Comparison of ENCODE assay signal across 8 mouse cellular contexts in genomic region chr11:45991604-45992003, GRCm38 (mm10). TPM values are rescaled to one million over a fixed set of nuclear protein-coding genes. Genes with fewer than 3 reads are reported as not detected.
DNase-seq lines count a peak whose midpoint lies in the region; ATAC-seq and TF ChIP-seq lines count a peak whose summit lies in the region.

No protein-coding gene starts in this region.

- no peaks in the 10 kb centered on the region for H3K9me3 ChIP-seq in forebrain, embryonic 10.5 days
- H3K9me3 ChIP-seq in hindbrain, embryonic 16.5 days (ENCODE audit: control insufficient read depth, low read length): no peaks in the 10 kb centered on the region

- no peaks in the 10 kb centered on the region for H3K4me1 ChIP-seq in heart, adult 2 months (ENCODE audit: control insufficient read depth, insufficient read depth, low read length)
- peaks cover 8% of the 10 kb centered on the region for H3K4me1 ChIP-seq in forebrain, embryonic 10.5 days
- H3K4me1 ChIP-seq in hindbrain, embryonic 16.5 days (ENCODE audit: control insufficient read depth, insufficient read depth, low read depth, low read length): peaks cover 4% of the 10 kb centered on the region; the same call in 1 of the 2 replicates

- H3K27ac ChIP-seq in heart, adult 2 months: no peak overlapping the region
- no peak overlapping the region; the same call in 1 of the 2 replicates for H3K27ac ChIP-seq in forebrain, embryonic 10.5 days
- no peak overlapping the region for H3K27ac ChIP-seq in hindbrain, embryonic 16.5 days (ENCODE audit: low read depth, low read length)

- no peak for TF ChIP-seq POLR2A in heart, adult 2 months (IDR thresholded peaks at IDR 0.05; ENCODE audit: insufficient read depth, low read depth, low read length)

- no peak for TF ChIP-seq CTCF in heart, adult 2 months (IDR thresholded peaks at IDR 0.05)

- 8% methylated on average over 16 of the region's 16 CpGs for WGBS in heart, adult 2 months
- WGBS in forebrain, embryonic 10.5 days: 11% methylated on average over 16 of the region's 16 CpGs
- WGBS in hindbrain, embryonic 16.5 days: 6% methylated on average over 16 of the region's 16 CpGs

- H3K4me3 ChIP-seq in heart, adult 2 months: no peak overlapping the region
- peak overlapping the region; percentile 45 for H3K4me3 ChIP-seq in forebrain, embryonic 10.5 days
- peak overlapping the region; percentile 30 for H3K4me3 ChIP-seq in hindbrain, embryonic 16.5 days (ENCODE audit: low read length)

- intact Hi-C loops in heart, adult 2 months (cut with DNase I): no loop called here

- ATAC-seq in hindbrain, embryonic 16.5 days: no peak

- DNase-seq in heart, adult 2 months: peak; percentile 5 to 23
- DNase-seq in heart, adult 8-10 months (ENCODE audit: low spot score): no peak
- DNase-seq in forebrain, embryonic 10.5 days (ENCODE audit: extremely low spot score, low spot score): peak; percentile 23
- DNase-seq in lung, adult 18-20 months: peak; percentile 43 to 55
- DNase-seq in ovary, postnatal 36 days (ENCODE audit: low spot score): peak; percentile 48
- DNase-seq in cerebellum, adult 9-11 months: no peak
- no peak for DNase-seq in cerebellum, adult 11-12 months

- H3K4me2 ChIP-seq in hindbrain, embryonic 16.5 days (ENCODE audit: low read length): peak overlapping the region; percentile 53

- no peaks in the 10 kb centered on the region for H3K79me2 ChIP-seq in heart, adult 2 months (replicated peaks; ENCODE audit: control insufficient read depth, insufficient read depth, low read length)

- no peak for TF ChIP-seq EP300 in heart, adult 2 months (IDR thresholded peaks at IDR 0.05; ENCODE audit: insufficient read depth, low read depth, low read length)

- no peak overlapping the region for H3K9ac ChIP-seq in heart, adult 2 months (ENCODE audit: low read depth, low read length)
- peak overlapping the region; percentile 31; the same call in 1 of the 2 replicates for H3K9ac ChIP-seq in hindbrain, embryonic 16.5 days (ENCODE audit: low read depth, low read length)

- no peaks in the 10 kb centered on the region for H3K36me3 ChIP-seq in heart, adult 2 months (ENCODE audit: control insufficient read depth, insufficient read depth, low read length)
- H3K36me3 ChIP-seq in forebrain, embryonic 10.5 days (replicated peaks): no peaks in the 10 kb centered on the region
- H3K36me3 ChIP-seq in hindbrain, embryonic 16.5 days (ENCODE audit: control insufficient read depth, insufficient read depth, low read length): no peaks in the 10 kb centered on the region

- no peaks in the 10 kb centered on the region for H3K27me3 ChIP-seq in heart, adult 2 months (ENCODE audit: control insufficient read depth, insufficient read depth, low read length)
- peaks cover 18% of the 10 kb centered on the region; the same call in 1 of the 2 replicates for H3K27me3 ChIP-seq in forebrain, embryonic 10.5 days (ENCODE audit: poor library complexity, severe bottlenecking)
- no peaks in the 10 kb centered on the region for H3K27me3 ChIP-seq in hindbrain, embryonic 16.5 days (replicated peaks; ENCODE audit: control insufficient read depth, insufficient read depth, low read length)

RNA-seq across cellular contexts. Expression of gene Sox30, which starts 11.5 kb away (rescaled TPM):
- total RNA-seq in heart, adult 2 months (2021): under 1 TPM; 0.16 to 0.18 TPM
- polyA plus RNA-seq in heart, adult 2 months (2012; rRNA removed): 0.09 and 0.14 TPM in 2 replicates
- under 1 TPM in 3 of 4 experiments, not detected in 1; 0.22 to 0.26 (median 0.25) TPM for total RNA-seq in heart, adult 8-10 months (2022)
- polyA plus RNA-seq in forebrain, embryonic 10.5 days (2016; fragmentation: Nextera tagmentation; extraction: Ambion mirVana): 0.05 TPM in 1 of 2 replicates, not detected in the other
- polyA plus RNA-seq in hindbrain, embryonic 16.5 days (2015; fragmentation: Nextera tagmentation; extraction: Ambion mirVana): not detected in 2 replicates

RNA-seq across cellular contexts. Expression of gene Thg1l, which starts 36.3 kb away (rescaled TPM):
- 1 to 10 TPM; 5.9 to 6.0 TPM for total RNA-seq in heart, adult 2 months (2021)
- 5.7 and 7.2 TPM in 2 replicates for polyA plus RNA-seq in heart, adult 2 months (2012; rRNA removed)
- 1 to 10 TPM; 4.2 to 6.1 (median 4.7) TPM for total RNA-seq in heart, adult 8-10 months (2022)
- polyA plus RNA-seq in forebrain, embryonic 10.5 days (2016; fragmentation: Nextera tagmentation; extraction: Ambion mirVana): 15.9 and 19.8 TPM in 2 replicates
- polyA plus RNA-seq in hindbrain, embryonic 16.5 days (2015; fragmentation: Nextera tagmentation; extraction: Ambion mirVana): 9.5 and 9.9 TPM in 2 replicates

RNA-seq across cellular contexts. Expression of gene Lsm11, which starts 46.9 kb away (rescaled TPM):
- 1 to 10 TPM; 3.4 to 4.0 TPM for total RNA-seq in heart, adult 2 months (2021)
- polyA plus RNA-seq in heart, adult 2 months (2012; rRNA removed): 2.0 and 3.8 TPM in 2 replicates
- 1 to 10 TPM; 2.1 to 3.5 (median 3.1) TPM for total RNA-seq in heart, adult 8-10 months (2022)
- polyA plus RNA-seq in forebrain, embryonic 10.5 days (2016; fragmentation: Nextera tagmentation; extraction: Ambion mirVana): 5.9 and 6.5 TPM in 2 replicates
- polyA plus RNA-seq in hindbrain, embryonic 16.5 days (2015; fragmentation: Nextera tagmentation; extraction: Ambion mirVana): 24.4 and 24.6 TPM in 2 replicates

Comparison
In these comparisons a context has a peak if more than half of its experiments do, and no peak if none do; other contexts are left out.
1. DNase-seq: peak in heart, adult 2 months (2 of 2), forebrain, embryonic 10.5 days (single experiment), lung, adult 18-20 months (2 of 2) and ovary, postnatal 36 days (single experiment); none in heart, adult 8-10 months (single experiment), cerebellum, adult 9-11 months (single experiment) and cerebellum, adult 11-12 months (single experiment).